Mouse (Mus musculus) splenic B cell, adult 2 months (primary cell): ENCODE data around the gene Sparcl1.

Experiments used
- DNase-seq: peaks from one replicate; pipeline ENCODE4 v3.0.0-alpha.2; 2011; ENCODE audit warnings: low read depth, low spot score
- H3K27me3 ChIP-seq: 2 replicates; pipeline ENCODE4 v1.6.1; 2012; ENCODE audit warnings: mild to moderate bottlenecking, low read length, moderate library complexity, mixed read lengths; ENCODE audit not compliant: control insufficient read depth, poor library complexity, insufficient read depth, severe bottlenecking
- H3K36me3 ChIP-seq: 2 replicates; pipeline ENCODE4 v1.6.1; 2012; ENCODE audit warnings: mild to moderate bottlenecking, low read length, moderate library complexity, mixed read lengths; ENCODE audit not compliant: control insufficient read depth, poor library complexity, insufficient read depth, severe bottlenecking

The Sparcl1 gene

DNA sequence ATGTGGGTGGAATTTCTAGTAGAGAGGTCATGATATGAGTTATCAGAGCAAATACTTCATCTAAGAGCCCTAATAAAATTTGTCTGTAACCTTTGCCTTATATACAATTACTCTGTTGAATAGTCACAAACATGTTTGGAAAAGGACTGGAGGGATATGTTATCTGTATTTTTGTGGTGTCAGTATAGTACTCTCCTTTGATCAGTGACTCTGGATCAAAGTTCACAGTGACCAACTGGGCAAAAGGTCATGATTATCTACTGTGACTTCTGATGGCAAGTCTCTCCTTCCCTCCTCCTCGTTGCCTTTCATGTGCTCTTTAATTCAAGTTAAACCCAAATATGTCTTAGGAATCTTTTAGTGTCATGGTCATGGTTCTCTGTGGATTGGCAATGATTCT lies 77.7 kb downstream of the Sparcl1 start:
- DNase-seq = no peak
- no peaks in the 10 kb centered on the region for H3K27me3 ChIP-seq
- H3K36me3 ChIP-seq = no peaks in the 10 kb centered on the region

DNA sequence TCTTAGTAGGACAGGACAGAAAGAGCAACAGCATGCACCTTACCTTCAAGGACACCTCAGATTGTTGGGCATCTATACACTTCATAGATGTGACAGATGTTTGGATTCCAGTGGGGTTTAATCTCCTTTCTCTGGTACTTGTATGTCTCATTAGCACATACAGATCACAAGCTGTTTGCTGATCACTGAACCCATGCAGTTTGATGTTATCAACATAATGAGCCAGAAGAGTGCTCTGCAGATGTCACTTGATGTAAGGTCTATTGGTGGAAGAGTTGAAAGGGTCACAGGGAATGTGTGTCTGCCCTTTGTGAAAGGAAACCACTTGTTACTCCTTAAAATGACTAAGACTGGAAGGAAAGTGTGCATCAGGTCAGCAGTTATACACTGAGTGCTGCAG lies 78.5 kb downstream of the Sparcl1 start:
- DNase-seq = no peak
- no peaks in the 10 kb centered on the region for H3K36me3 ChIP-seq
- H3K27me3 ChIP-seq = no peaks in the 10 kb centered on the region

DNA sequence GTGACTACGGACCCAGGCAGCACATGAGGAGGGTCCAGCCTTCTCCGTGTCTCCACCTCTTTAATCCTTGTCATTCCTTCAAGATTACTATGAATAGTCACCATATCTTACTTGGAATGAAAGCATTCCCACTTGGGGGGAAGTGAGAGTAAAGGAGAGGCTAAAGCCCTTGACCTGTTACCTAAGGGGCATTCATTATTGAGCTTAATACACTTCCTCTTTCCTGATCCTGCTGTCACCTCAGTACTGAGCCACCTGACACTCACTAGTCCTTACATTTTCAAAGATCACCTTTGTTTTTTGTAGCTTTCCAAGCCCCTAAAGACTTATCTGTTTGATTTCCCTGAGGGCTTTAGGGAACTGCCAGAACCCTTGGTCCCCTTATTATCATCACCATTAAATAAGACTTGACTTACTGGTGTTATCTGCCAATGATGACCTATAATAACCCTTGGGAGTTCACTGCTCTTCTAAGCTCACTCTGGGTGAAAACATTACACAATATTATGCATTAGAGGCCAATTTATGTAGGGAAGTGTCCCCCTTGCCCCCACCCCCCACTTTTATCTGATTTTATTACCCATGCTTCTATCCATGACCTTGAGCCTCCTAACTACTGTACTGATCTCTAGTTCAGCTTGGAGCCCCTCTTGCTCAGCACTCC lies 81.0 kb downstream of the Sparcl1 start:
- no peaks in the 10 kb centered on the region for H3K36me3 ChIP-seq
- DNase-seq = no peak
- H3K27me3 ChIP-seq = no peaks in the 10 kb centered on the region
